Mouse (Mus musculus): ENCODE results near the gene Cpne6. TPM values are rescaled to one million over a fixed set of nuclear protein-coding genes. Genes with fewer than 3 reads are reported as not detected.

Cpne6 gene
- polyA plus RNA-seq, 1 experiment from 2014 or later, result 0.54 TPM

- no peak for ATAC-seq (ENCODE audit: insufficient number of reproducible peaks, low FRiP score, low TSS enrichment, low read depth)
- no peaks in the 10 kb centered on the region for H3K9me3 ChIP-seq
- no peak overlapping the region for H3K27ac ChIP-seq
- H3K4me1 ChIP-seq, result peaks cover 7% of the 10 kb centered on the region
- H3K4me3 ChIP-seq, result no peak overlapping the region
- H3K36me3 ChIP-seq, result no peaks in the 10 kb centered on the region
- WGBS, result 83% methylated on average over 9 of the region's 9 CpGs
- H3K4me2 ChIP-seq, result no peak overlapping the region
- H3K27me3 ChIP-seq, result 0 out of 2 replicates have a peak, but pooled peaks cover 4% of the 10 kb centered on the region
- H3K9ac ChIP-seq, result no peak overlapping the region
Observed at GRCm38 (mm10) chr14:55505612-55506011, 4.6 kb upstream of the Cpne6 start.

- Histone ChIP-seq H3K4me3 (no peak overlapping the region), H3K4me1 (peaks cover 13% of the 10 kb centered on the region), H3K27ac (no peak overlapping the region), H3K4me2 (no peak overlapping the region), H3K36me3 (no peaks in the 10 kb centered on the region), H3K27me3 (peaks cover 17% of the 10 kb centered on the region), H3K9ac (no peak overlapping the region), H3K9me3 (no peaks in the 10 kb centered on the region)
- 48% methylated on average over 7 of the region's 7 CpGs for WGBS
- ATAC-seq (ENCODE audit: insufficient number of reproducible peaks, low FRiP score, low TSS enrichment, low read depth), result no peak
Observed at GRCm38 (mm10) chr14:55507801-55508200, 2.4 kb upstream of the Cpne6 start.

- 80% methylated on average over 10 of the region's 10 CpGs for WGBS
- Histone ChIP-seq H3K9ac (no peak overlapping the region), H3K4me3 (no peak overlapping the region), H3K4me1 (peaks cover 13% of the 10 kb centered on the region), H3K27me3 (peaks cover 17% of the 10 kb centered on the region), H3K27ac (no peak overlapping the region), H3K9me3 (no peaks in the 10 kb centered on the region), H3K36me3 (no peaks in the 10 kb centered on the region), H3K4me2 (no peak overlapping the region)
- ATAC-seq (ENCODE audit: insufficient number of reproducible peaks, low FRiP score, low TSS enrichment, low read depth), result no peak
Observed at GRCm38 (mm10) chr14:55509540-55509939, 705 bp upstream of the Cpne6 start.

GRCm38 (mm10) chr14:55511037-55511436, 792 bp downstream of the Cpne6 start:
- no peak overlapping the region for H3K4me2 ChIP-seq
- H3K27me3 ChIP-seq, result peaks cover 17% of the 10 kb centered on the region
- 0 out of 2 replicates have a peak, but pooled peaks have one; percentile 35 for ATAC-seq (ENCODE audit: insufficient number of reproducible peaks, low FRiP score, low TSS enrichment, low read depth)
- no peaks in the 10 kb centered on the region for H3K9me3 ChIP-seq
- 52% methylated on average over 7 of the region's 7 CpGs for WGBS
- no peak overlapping the region for H3K9ac ChIP-seq
- no peak overlapping the region for H3K27ac ChIP-seq
- no peaks in the 10 kb centered on the region for H3K36me3 ChIP-seq
- no peak overlapping the region for H3K4me3 ChIP-seq
- peaks cover 13% of the 10 kb centered on the region for H3K4me1 ChIP-seq

GRCm38 (mm10) chr14:55513927-55514326, 3.7 kb downstream of the Cpne6 start:
- Histone ChIP-seq H3K4me3 (no peak overlapping the region), H3K4me2 (no peak overlapping the region), H3K4me1 (peaks cover 10% of the 10 kb centered on the region), H3K36me3 (no peaks in the 10 kb centered on the region), H3K27me3 (peaks cover 38% of the 10 kb centered on the region), H3K9ac (no peak overlapping the region), H3K9me3 (no peaks in the 10 kb centered on the region), H3K27ac (no peak overlapping the region)
- WGBS, result 58% methylated on average over 10 of the region's 10 CpGs
- no peak for ATAC-seq (ENCODE audit: insufficient number of reproducible peaks, low FRiP score, low TSS enrichment, low read depth)

DNA sequence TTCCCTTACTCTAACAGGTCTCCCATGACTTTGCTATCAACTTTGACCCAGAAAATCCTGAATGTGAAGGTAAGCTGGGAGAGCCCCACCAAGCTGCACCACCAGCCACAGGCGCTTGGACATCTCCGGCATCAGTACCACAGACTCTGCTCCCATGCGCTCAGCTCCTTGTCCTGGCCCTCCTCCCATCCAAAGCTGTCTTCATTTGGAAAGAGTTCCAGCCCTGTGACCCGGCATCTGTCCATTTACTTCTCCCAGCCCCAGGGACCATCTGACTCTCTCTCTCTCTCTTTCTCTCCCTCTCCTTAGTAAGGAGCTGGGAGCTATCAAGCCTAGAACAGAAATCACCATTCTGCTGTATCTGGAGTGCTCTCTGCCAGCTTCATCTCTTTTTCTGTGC, 5.6 kb downstream of the Cpne6 start:
- Histone ChIP-seq H3K36me3 (no peaks in the 10 kb centered on the region), H3K4me3 (no peak overlapping the region), H3K4me2 (no peak overlapping the region), H3K9ac (no peak overlapping the region), H3K9me3 (no peaks in the 10 kb centered on the region), H3K4me1 (peaks cover 9% of the 10 kb centered on the region), H3K27ac (no peak overlapping the region), H3K27me3 (peaks cover 50% of the 10 kb centered on the region)
- ATAC-seq (ENCODE audit: insufficient number of reproducible peaks, low FRiP score, low TSS enrichment, low read depth), result no peak
- WGBS, result 83% methylated on average over 4 of the region's 4 CpGs

DNA sequence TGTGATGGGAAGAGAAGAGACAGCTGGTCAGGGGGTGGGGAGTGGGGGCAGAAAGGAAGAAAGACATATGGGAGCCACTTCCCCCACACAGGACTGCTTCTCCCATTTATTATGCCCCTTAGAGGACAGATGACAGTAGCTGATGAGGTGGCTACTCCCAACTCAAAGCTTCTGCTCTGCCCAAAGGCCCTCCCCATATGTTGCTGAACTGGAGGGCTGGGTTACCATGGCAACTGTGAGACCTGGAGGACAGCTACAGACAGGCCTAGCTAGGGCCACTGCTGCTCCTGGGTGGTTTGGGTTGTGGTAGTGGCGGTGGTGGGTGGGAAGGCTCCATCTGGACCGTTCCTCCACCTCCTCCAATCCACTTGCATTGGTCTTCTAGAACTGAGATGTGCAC, 8.7 kb downstream of the Cpne6 start:
- Histone ChIP-seq H3K27me3 (peaks cover 62% of the 10 kb centered on the region), H3K9ac (no peak overlapping the region), H3K9me3 (no peaks in the 10 kb centered on the region), H3K36me3 (no peaks in the 10 kb centered on the region), H3K4me2 (no peak overlapping the region), H3K4me3 (no peak overlapping the region), H3K4me1 (peaks cover 9% of the 10 kb centered on the region), H3K27ac (no peak overlapping the region)
- ATAC-seq (ENCODE audit: insufficient number of reproducible peaks, low FRiP score, low TSS enrichment, low read depth), result no peak
- 34% methylated on average over 2 of the region's 2 CpGs for WGBS

DNA sequence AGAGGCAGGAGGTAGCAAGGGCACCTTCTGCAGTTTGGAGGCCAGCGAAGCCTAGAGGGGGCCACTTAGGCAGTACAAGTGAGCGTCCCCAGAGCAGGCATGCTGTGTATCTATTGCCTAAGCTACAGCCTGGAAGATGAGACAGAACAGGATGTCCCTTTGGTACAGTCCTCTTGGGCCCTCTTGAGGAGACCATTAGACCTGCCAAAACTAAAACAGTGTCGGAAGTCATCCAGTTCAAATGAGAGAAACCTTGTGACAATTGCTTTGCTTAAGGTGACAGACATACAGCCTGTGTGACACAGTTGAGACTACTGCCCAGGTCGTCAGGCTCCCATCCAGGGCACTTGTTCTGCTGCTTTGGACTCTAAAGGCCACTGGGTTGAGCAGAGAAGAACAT, 9.4 kb downstream of the Cpne6 start:
- H3K27me3 ChIP-seq, result peaks cover 65% of the 10 kb centered on the region
- H3K4me1 ChIP-seq, result peaks cover 9% of the 10 kb centered on the region
- ATAC-seq (ENCODE audit: insufficient number of reproducible peaks, low FRiP score, low TSS enrichment, low read depth), result no peak
- H3K36me3 ChIP-seq, result no peaks in the 10 kb centered on the region
- no peak overlapping the region for H3K4me3 ChIP-seq
- H3K9me3 ChIP-seq, result no peaks in the 10 kb centered on the region
- 67% methylated on average over 4 of the region's 4 CpGs for whole genome bisulfite sequencing
- H3K27ac ChIP-seq, result no peak overlapping the region
- H3K4me2 ChIP-seq, result no peak overlapping the region
- no peak overlapping the region for H3K9ac ChIP-seq

DNA sequence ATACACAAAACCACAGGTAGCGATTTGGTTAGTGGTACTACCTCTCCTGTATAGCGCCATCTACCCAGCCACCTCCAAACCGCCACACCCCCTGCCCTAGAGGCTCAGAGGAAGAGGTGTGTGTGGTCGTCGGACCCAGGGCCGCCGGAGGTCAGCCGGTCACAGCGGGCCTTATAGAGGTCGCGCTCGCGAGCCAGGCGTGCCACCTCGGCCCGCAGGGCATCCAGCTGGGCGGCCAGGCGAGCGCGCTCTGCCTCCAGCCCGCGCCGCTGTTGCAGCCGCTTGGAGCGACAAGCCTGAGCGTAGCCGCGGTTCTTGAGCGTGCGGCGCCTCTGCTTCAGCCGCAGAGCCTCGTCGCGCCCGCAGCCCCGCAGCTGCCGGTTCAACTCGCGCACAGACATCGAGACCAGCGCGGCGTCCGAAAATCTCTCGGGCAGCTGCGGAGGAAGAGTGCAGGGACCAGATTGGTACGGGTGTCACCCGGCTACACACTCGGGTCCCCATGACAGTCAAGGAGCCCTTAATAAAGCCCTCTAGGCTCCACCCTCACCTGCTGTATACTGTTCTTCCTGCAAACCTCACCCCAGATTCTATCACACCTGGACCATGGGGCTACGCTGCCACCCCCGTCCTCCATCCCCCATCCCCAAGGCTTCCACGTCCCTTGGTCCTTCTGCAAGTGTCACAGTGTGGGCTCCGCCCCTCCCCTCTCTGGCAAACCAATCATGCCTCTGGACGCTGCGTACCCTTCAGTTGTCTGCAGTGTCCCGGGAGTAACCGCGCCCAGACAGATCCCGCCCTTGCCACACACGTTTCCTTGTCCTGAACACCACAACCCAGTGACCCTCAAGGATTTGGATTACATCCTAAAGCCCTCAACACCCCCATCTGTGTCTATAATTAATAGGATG, 10.5 kb downstream of the Cpne6 start:
- H3K27me3 ChIP-seq, result peaks cover 65% of the 10 kb centered on the region
- H3K36me3 ChIP-seq, result no peaks in the 10 kb centered on the region
- H3K27ac ChIP-seq, result no peak overlapping the region
- no peak for ATAC-seq (ENCODE audit: insufficient number of reproducible peaks, low FRiP score, low TSS enrichment, low read depth)
- peak overlapping the region; percentile 46 for H3K4me3 ChIP-seq
- WGBS, result under 1% methylated on average over 61 of the region's 61 CpGs
- peaks cover 9% of the 10 kb centered on the region for H3K4me1 ChIP-seq
- no peaks in the 10 kb centered on the region for H3K9me3 ChIP-seq
- peak overlapping the region; percentile 33; the same call in 1 of the 2 replicates for H3K9ac ChIP-seq
- H3K4me2 ChIP-seq, result peak overlapping the region; percentile 86

DNA sequence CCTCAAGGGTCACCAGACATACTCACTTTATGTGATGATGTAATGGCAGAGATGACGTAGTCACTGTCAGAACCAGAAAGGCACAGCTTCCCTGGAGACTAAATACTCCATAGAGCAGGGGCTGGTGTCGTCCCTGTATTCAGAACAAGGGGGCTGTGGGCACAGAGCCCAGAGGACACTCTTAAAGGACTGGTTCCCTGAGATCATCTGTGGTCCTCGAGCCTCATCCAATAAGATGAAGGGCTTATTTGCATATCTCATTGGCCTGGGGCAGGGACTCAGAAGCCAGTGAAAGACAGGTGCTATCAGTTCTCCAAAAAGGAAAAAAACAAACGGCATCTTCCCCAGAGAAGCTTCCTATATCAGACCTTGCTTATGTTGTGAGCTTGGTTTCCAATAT, 13.8 kb downstream of the Cpne6 start:
- H3K27me3 ChIP-seq, result peaks cover 42% of the 10 kb centered on the region
- no peak overlapping the region for H3K4me2 ChIP-seq
- no peak for ATAC-seq (ENCODE audit: insufficient number of reproducible peaks, low FRiP score, low TSS enrichment, low read depth)
- H3K4me3 ChIP-seq, result no peak overlapping the region
- no peak overlapping the region for H3K27ac ChIP-seq
- H3K9ac ChIP-seq, result no peak overlapping the region
- no peaks in the 10 kb centered on the region for H3K36me3 ChIP-seq
- H3K9me3 ChIP-seq, result no peaks in the 10 kb centered on the region
- peaks cover 9% of the 10 kb centered on the region for H3K4me1 ChIP-seq
- WGBS, result 51% methylated on average over 4 of the region's 4 CpGs

DNA sequence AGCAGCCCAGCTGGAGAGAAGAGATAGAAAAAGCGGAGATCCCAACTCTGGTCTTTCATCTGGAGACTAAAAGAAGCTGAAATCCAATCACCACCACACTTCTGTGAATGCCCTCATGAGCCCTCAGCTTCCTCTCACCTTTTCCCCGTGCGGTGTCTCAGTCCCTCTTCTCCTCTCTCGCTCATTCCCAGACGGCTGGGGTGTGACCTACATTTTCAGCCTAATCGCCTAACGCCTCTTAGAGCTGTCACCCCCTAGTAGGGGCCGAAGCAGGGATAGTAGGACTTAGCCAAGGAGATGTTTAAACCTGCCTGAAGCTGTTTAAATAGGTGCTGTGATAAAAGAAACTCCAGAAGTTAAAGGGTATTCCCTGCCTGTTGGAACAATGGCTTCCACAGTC, 14.5 kb downstream of the Cpne6 start, which contains the start of gene Nrl:
Gene Nrl (minus strand): TSS at position 197 of the 400 bp plus-strand sequence.
- WGBS, result 18% methylated on average over 8 of the region's 8 CpGs
- no peak for ATAC-seq (ENCODE audit: insufficient number of reproducible peaks, low FRiP score, low TSS enrichment, low read depth)

DNA sequence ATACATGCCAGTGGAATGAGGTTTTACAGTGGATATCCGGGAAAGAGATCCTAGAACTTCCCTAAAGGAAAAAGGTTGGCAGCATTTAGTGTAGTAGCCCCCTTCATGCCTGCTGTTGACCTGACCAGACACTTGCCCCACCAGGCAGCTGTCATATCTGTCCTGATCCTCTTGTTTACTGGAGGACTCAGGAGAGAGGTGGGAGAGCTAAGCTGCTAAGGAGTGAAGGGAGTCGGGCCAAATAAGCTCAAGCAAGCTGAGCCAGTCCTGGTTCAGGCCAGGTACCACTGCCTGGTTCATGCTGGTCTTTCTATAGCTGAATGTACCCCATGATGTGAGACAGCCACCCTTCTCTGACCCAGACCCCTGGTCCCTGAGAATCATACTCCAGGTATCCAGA, 16.4 kb downstream of the Cpne6 start:
- Histone ChIP-seq H3K27me3 (peaks cover 17% of the 10 kb centered on the region), H3K4me1 (no peaks in the 10 kb centered on the region), H3K4me3 (no peak overlapping the region), H3K9ac (no peak overlapping the region), H3K36me3 (no peaks in the 10 kb centered on the region), H3K4me2 (no peak overlapping the region), H3K9me3 (no peaks in the 10 kb centered on the region), H3K27ac (no peak overlapping the region)
- no peak for ATAC-seq (ENCODE audit: insufficient number of reproducible peaks, low FRiP score, low TSS enrichment, low read depth)
- WGBS, result 81% methylated on average over 2 of the region's 2 CpGs

More for the DNA sequence above, 14.5 kb downstream of the Cpne6 start, which contains the start of gene Nrl:
- Histone ChIP-seq H3K9ac (no peak within 1 kb of the TSS), H3K4me3 (no peak within 1 kb of the TSS), H3K27ac (no peak within 1 kb of the TSS), H3K4me1 (peaks cover 9% of the 10 kb centered on the region), H3K27me3 (peaks cover 35% of the 10 kb centered on the region), H3K9me3 (no peaks in the 10 kb centered on the region), H3K36me3 (no peaks in the 10 kb centered on the region), H3K4me2 (no peak within 1 kb of the TSS)
